Mouse (Mus musculus): ENCODE data around the gene Trim37. TPM values are rescaled to one million over a fixed set of nuclear protein-coding genes. Genes with fewer than 3 reads are reported as not detected.

Gene Trim37
- total and polyA plus RNA-seq, 3 experiments: 36.2 to 60.6 (median 41.9) TPM

DNA sequence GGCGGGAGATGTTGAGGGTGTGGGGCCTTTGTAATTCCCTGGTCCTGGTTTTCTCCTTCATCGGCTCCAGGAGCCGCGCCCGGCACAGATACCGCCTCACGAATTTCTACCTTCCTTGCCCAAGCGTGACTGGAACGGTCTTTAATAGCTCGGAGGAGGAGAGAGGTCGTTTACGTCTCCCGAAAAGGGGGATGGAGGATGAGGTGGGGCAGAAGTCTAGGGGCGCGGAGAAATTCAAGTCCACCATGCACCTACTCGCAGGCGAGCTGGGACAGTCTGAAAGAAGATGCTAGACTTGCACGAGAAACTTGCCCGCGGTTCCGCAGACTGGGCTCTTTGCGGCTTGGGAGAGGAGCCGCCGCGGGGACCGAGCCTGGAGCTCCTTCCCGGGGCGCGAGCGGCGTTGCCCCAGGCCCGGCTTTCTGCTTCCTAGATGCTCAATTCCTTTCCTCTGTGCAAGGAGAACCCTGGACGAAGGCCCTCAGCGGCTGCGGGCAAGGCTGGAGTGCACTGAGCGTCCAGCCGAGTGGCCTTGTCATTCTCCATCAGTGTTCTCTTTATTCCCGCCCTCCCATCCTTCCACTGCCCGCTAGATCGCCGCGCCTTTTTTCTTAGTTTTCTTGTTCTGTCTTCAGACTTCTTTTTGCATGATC lies 17.2 kb upstream of the Trim37 start:
- no peaks in the 10 kb centered on the region for H3K27me3 ChIP-seq (replicated peaks)
- in situ Hi-C loops (cut with MboI; ENCODE audit: low pct_ligation_motif_present, low pct_unique_long_range_greater_than_20kb, low sequenced_read_pairs): no loop called here
- peaks cover 17 to 46% of the 10 kb centered on the region in 2 experiments for H3K36me3 ChIP-seq (replicated peaks in 1 of 2; ENCODE audit: control insufficient read depth in 1 of 2, insufficient read depth in 1 of 2, low read length in 1 of 2)
- H3K4me3 ChIP-seq (replicated peaks in 1 of 3; ENCODE audit: low read depth in 2 of 3, low read length in 2 of 3, poor library complexity in 1 of 3): peak overlapping the region; percentile 66 to 88 (median 78)
- peak overlapping the region; percentile 63 for H3K27ac ChIP-seq (ENCODE audit: insufficient read depth, low read depth)
- TF ChIP-seq BHLHE40 (IDR thresholded peaks at IDR 0.05; ENCODE audit: low read depth, low read length): peak; percentile 1; the same call in 1 of the 2 replicates
- no peak for TF ChIP-seq MAFK (IDR thresholded peaks at IDR 0.05; ENCODE audit: insufficient replicate concordance, low read length)
- TF ChIP-seq RAD21 (IDR thresholded peaks at IDR 0.05; ENCODE audit: low read depth, low read length): no peak
- TF ChIP-seq MEF2A (IDR thresholded peaks at IDR 0.05; ENCODE audit: borderline replicate concordance, low read depth, low read length): no peak
- TF ChIP-seq NELFE (IDR thresholded peaks at IDR 0.05; ENCODE audit: low read depth, low read length): peak; percentile 26; the same call in 1 of the 2 replicates
- TF ChIP-seq TCF12 (IDR thresholded peaks at IDR 0.05; ENCODE audit: low read depth, low read length): no peak
- no peak for TF ChIP-seq ZKSCAN1 (IDR thresholded peaks at IDR 0.05; ENCODE audit: borderline replicate concordance, low read depth, low read length)
- TF ChIP-seq JUN (IDR thresholded peaks at IDR 0.05; ENCODE audit: insufficient read depth, low read depth, low read length): no peak
- no peak for TF ChIP-seq POLR2AphosphoS2 (IDR thresholded peaks at IDR 0.05; ENCODE audit: low read depth, low read length)
- TF ChIP-seq JUND (conservative IDR thresholded peaks at IDR 0.05; ENCODE audit: low read depth, low read length): no peak
- TF ChIP-seq CHD1 (IDR thresholded peaks at IDR 0.05; ENCODE audit: low read depth, low read length): no peak
- no peak for TF ChIP-seq POLR2A (IDR thresholded peaks at IDR 0.05; ENCODE audit: low read depth, low read length)
- TF ChIP-seq ZMIZ1 (IDR thresholded peaks at IDR 0.05; ENCODE audit: low read depth, low read length): no peak
- TF ChIP-seq SMC3 (IDR thresholded peaks at IDR 0.05; ENCODE audit: low read depth, low read length): no peak
- no peak for TF ChIP-seq EP300 (IDR thresholded peaks at IDR 0.05; ENCODE audit: low read length)
- no peak for TF ChIP-seq CTCF (conservative IDR thresholded peaks at IDR 0.05 in 1 of 2, IDR thresholded peaks at IDR 0.05 in 1 of 2; ENCODE audit: low read depth in 2 of 2, low read length in 2 of 2)
- TF ChIP-seq ETS1 (conservative IDR thresholded peaks at IDR 0.05; ENCODE audit: low read depth, low read length): no peak
- TF ChIP-seq ZC3H11A (IDR thresholded peaks at IDR 0.05; ENCODE audit: low read depth, low read length): no peak
- no peak for TF ChIP-seq NRF1 (IDR thresholded peaks at IDR 0.05; ENCODE audit: low read depth, low read length)
- no peak for TF ChIP-seq PAX5 (IDR thresholded peaks at IDR 0.05; ENCODE audit: low read length)
- no peak for TF ChIP-seq USF1 (IDR thresholded peaks at IDR 0.05; ENCODE audit: low read depth, low read length)
- TF ChIP-seq MXI1 (IDR thresholded peaks at IDR 0.05; ENCODE audit: low read depth, low read length): peak; percentile 77
- TF ChIP-seq GABPA (IDR thresholded peaks at IDR 0.05; ENCODE audit: insufficient replicate concordance, low read depth, low read length): no peak
- TF ChIP-seq CHD2 (IDR thresholded peaks at IDR 0.05; ENCODE audit: low read length): no peak
- no peak for TF ChIP-seq HCFC1 (IDR thresholded peaks at IDR 0.05; ENCODE audit: low read depth, low read length)
- no peak for TF ChIP-seq MYC (IDR thresholded peaks at IDR 0.05; ENCODE audit: low read depth, low read length)
- peak; percentile 72 for TF ChIP-seq UBTF (IDR thresholded peaks at IDR 0.05; ENCODE audit: low read depth, low read length)
- no peak for TF ChIP-seq RCOR1 (conservative IDR thresholded peaks at IDR 0.05; ENCODE audit: low read depth, low read length)
- no peak for TF ChIP-seq ELF1 (IDR thresholded peaks at IDR 0.05; ENCODE audit: low read depth, low read length)
- peak; percentile 85; the same call in 1 of the 2 replicates for TF ChIP-seq E2F4 (IDR thresholded peaks at IDR 0.05; ENCODE audit: insufficient replicate concordance, low read depth, low read length)
- TF ChIP-seq MAX (IDR thresholded peaks at IDR 0.05; ENCODE audit: low read length): no peak
- TF ChIP-seq IRF4 (IDR thresholded peaks at IDR 0.05; ENCODE audit: low read depth, low read length): no peak
- no peak for TF ChIP-seq ZNF384 (IDR thresholded peaks at IDR 0.05; ENCODE audit: low read depth, low read length)
- 0 out of 2 replicates have a peak, but pooled peaks have one; percentile 18 for TF ChIP-seq TBP (conservative IDR thresholded peaks at IDR 0.05; ENCODE audit: low read depth, low read length)
- no peak for TF ChIP-seq KAT2A (IDR thresholded peaks at IDR 0.05; ENCODE audit: insufficient replicate concordance, low read length)
- TF ChIP-seq SIN3A (IDR thresholded peaks at IDR 0.05; ENCODE audit: low read length): 0 out of 2 replicates have a peak, but pooled peaks have one; percentile 4
- TF ChIP-seq MAZ (IDR thresholded peaks at IDR 0.05; ENCODE audit: low read depth, low read length): no peak
- TF ChIP-seq USF2 (conservative IDR thresholded peaks at IDR 0.05; ENCODE audit: low read depth, low read length): no peak
- peaks cover 64% of the 10 kb centered on the region for H3K79me2 ChIP-seq (replicated peaks; ENCODE audit: control insufficient read depth, extremely low read depth, insufficient read depth, poor library complexity, severe bottlenecking)
- H3K4me2 ChIP-seq (ENCODE audit: insufficient read depth, low read depth, poor library complexity, severe bottlenecking): peak overlapping the region; percentile 100
- peak; percentile 26 for DNase-seq (ENCODE audit: extremely low read depth)
- dilution Hi-C loops (cut with MboI; ENCODE audit: extremely low pct_ligation_motif_present, extremely low pct_unique_long_range_greater_than_20kb, low sequenced_read_pairs): no loop called here
- H3K9ac ChIP-seq (ENCODE audit: insufficient read depth, low read depth): peak overlapping the region; percentile 87
- peaks cover 0 to 36% of the 10 kb centered on the region in 2 experiments; a peak in 2 of 4 replicates for H3K4me1 ChIP-seq (ENCODE audit: control insufficient read depth in 1 of 2, insufficient read depth in 2 of 2)
- H3K9me3 ChIP-seq (replicated peaks; ENCODE audit: low read length): no peaks in the 10 kb centered on the region

All from CH12.LX (cell line).